Mouse (Mus musculus) erythroblast, embryonic 14.5 days (primary cell): ENCODE data around the gene Kdm5a.

ENCODE experiments used
- GATA1 ChIP-seq: IDR thresholded peaks from 2 replicates; pipeline ENCODE4 v1.6.1; 2012; ENCODE audit warnings: low read length, inconsistent platforms, mixed read lengths
- TAL1 ChIP-seq: IDR thresholded peaks from 3 replicates; pipeline ENCODE4 v1.6.1; 2012; ENCODE audit warnings: low read length, inconsistent platforms, mixed read lengths

DNA sequence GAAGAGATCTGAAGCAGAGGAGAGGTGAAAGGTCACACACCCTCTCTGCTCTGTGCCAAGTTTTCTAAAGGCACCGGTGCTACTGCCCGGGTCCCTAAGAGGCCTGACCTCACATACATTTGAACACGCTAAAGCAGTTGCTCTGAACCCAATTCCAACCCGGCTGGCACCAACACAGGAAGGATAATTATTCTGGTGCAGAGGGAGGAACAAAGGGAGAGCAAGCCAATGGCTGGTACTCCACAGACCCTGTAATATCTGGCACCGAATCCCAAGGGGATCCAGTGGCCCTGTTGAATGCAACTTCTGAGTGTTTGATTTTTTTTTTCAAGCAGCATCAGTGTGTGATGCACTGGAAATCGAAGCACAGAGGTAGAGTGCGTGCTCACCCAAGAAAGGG lies 127.1 kb downstream of the Kdm5a start:
- no peak for TF ChIP-seq TAL1
- TF ChIP-seq GATA1: no peak
